In the genomic region with DNA sequence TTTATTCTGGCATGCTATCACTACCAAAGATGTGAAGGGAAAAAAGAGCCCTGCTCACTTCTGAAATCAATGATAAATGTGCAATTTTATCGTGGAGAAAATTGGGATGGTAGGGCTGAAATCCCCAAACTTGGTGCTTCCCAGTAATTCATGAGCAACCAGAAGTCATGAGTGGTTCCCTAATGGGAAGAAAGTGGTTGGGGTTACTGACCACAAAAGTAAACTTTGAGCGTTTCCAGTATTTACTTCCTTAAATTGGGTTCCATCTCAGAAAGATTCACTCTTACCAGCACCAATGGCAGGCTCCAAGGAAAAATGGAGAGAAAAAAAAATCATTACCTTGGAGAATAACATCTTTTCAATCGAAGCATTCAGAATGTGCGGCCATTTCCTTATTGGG, we compare ENCODE assay signal across 17 mouse cellular contexts.
DNase-seq lines count a peak whose midpoint lies in the region; ATAC-seq lines count a peak whose summit lies in the region.
"Had no signal": no experiment of that assay in that cellular context is flagged by ENCODE, and none has a peak within 500 bp of the region (broad histone marks: within the 10 kb centered on the region; RNA-seq: fewer than 3 reads in every experiment).

No protein-coding gene starts in this region.

- H3K27ac ChIP-seq in embryonic facial prominence, embryonic 14.5 days (replicated peaks; ENCODE audit: low read depth, low read length): no peak overlapping the region
- H3K27ac ChIP-seq in embryonic facial prominence, embryonic 10.5 days (replicated peaks): no peak overlapping the region
- H3K27ac ChIP-seq: embryonic facial prominence, embryonic 13.5 days; forebrain, embryonic 13.5 days had no signal

- DNase-seq in embryonic facial prominence, embryonic 14.5 days (ENCODE audit: low spot score): peak; percentile 15
- no peak for DNase-seq in embryonic facial prominence, embryonic 10.5 days (ENCODE audit: low spot score)
- peak; percentile 10 for DNase-seq in lung, postnatal 36 days
- DNase-seq in lung, postnatal 4 days: no peak
- no peak for DNase-seq in natural killer cell, adult 2 months (ENCODE audit: low spot score in 2 of 2)
- DNase-seq in B cell, adult 2 months: no peak
- DNase-seq: adrenal gland, postnatal 25 days; cerebellum, adult 11 months; cerebellum, adult 18-20 months; cerebellum, adult 8-10 months; cerebellum, adult 9-11 months; cerebellum, postnatal 14 days; cerebellum, postnatal 36 days had no signal

- no peak for ATAC-seq in embryonic facial prominence, embryonic 14.5 days (ENCODE audit: low read depth)
- ATAC-seq in megakaryocyte, adult 5-6 weeks (ENCODE audit: poor library complexity, severe bottlenecking): peak; percentile 76
- ATAC-seq: forebrain, embryonic 13.5 days; forebrain, embryonic 16.5 days had no signal

- 83% methylated on average over 4 of the region's 4 CpGs for WGBS in embryonic facial prominence, embryonic 14.5 days
- WGBS in embryonic facial prominence, embryonic 10.5 days: 87% methylated on average over 4 of the region's 4 CpGs

- H3K4me1 ChIP-seq in embryonic facial prominence, embryonic 14.5 days (ENCODE audit: control insufficient read depth, insufficient read depth, low read length): no peaks in the 10 kb centered on the region
- H3K4me1 ChIP-seq in embryonic facial prominence, embryonic 10.5 days: 0 out of 2 replicates have a peak, but pooled peaks cover 3% of the 10 kb centered on the region

- no peak overlapping the region for H3K4me3 ChIP-seq in embryonic facial prominence, embryonic 14.5 days (ENCODE audit: low read depth, low read length)
- H3K4me3 ChIP-seq in embryonic facial prominence, embryonic 10.5 days: no peak overlapping the region
- H3K4me3 ChIP-seq: embryonic facial prominence, embryonic 13.5 days; forebrain, embryonic 13.5 days had no signal

- no peak overlapping the region for H3K9ac ChIP-seq in embryonic facial prominence, embryonic 14.5 days (ENCODE audit: low read depth, low read length)
- H3K9ac ChIP-seq: embryonic facial prominence, embryonic 13.5 days; forebrain, embryonic 13.5 days had no signal

- no peaks in the 10 kb centered on the region for H3K27me3 ChIP-seq in embryonic facial prominence, embryonic 14.5 days (replicated peaks; ENCODE audit: control insufficient read depth, insufficient read depth, low read length)
- H3K27me3 ChIP-seq in embryonic facial prominence, embryonic 10.5 days (replicated peaks; ENCODE audit: low read depth, poor library complexity, severe bottlenecking): no peaks in the 10 kb centered on the region
- H3K27me3 ChIP-seq: embryonic facial prominence, embryonic 13.5 days; forebrain, embryonic 13.5 days had no signal

- no peak overlapping the region for H3K4me2 ChIP-seq in embryonic facial prominence, embryonic 14.5 days (ENCODE audit: low read depth, low read length)
- H3K4me2 ChIP-seq: embryonic facial prominence, embryonic 13.5 days; forebrain, embryonic 13.5 days had no signal

- no peaks in the 10 kb centered on the region for H3K36me3 ChIP-seq in embryonic facial prominence, embryonic 14.5 days (ENCODE audit: control insufficient read depth, insufficient read depth, low read length)
- H3K36me3 ChIP-seq in embryonic facial prominence, embryonic 10.5 days (replicated peaks): no peaks in the 10 kb centered on the region
- H3K36me3 ChIP-seq: embryonic facial prominence, embryonic 13.5 days had no signal

- H3K9me3 ChIP-seq in embryonic facial prominence, embryonic 14.5 days (ENCODE audit: control insufficient read depth, low read length): peaks cover 6% of the 10 kb centered on the region; the same call in 1 of the 2 replicates
- no peaks in the 10 kb centered on the region for H3K9me3 ChIP-seq in embryonic facial prominence, embryonic 10.5 days
- H3K9me3 ChIP-seq: embryonic facial prominence, embryonic 13.5 days; forebrain, embryonic 13.5 days had no signal

Comparison
In these comparisons a context has a peak if more than half of its experiments do, and no peak if none do; other contexts are left out.
1. DNase-seq: peak in embryonic facial prominence, embryonic 14.5 days (single experiment) and lung, postnatal 36 days (single experiment); none in embryonic facial prominence, embryonic 10.5 days (single experiment), lung, postnatal 4 days (0 of 2), natural killer cell, adult 2 months (0 of 2) and B cell, adult 2 months (0 of 2).